Mouse (Mus musculus) small intestine, adult 2 months (tissue): ENCODE data around the gene Unc13b. TPM values are rescaled to one million over a fixed set of nuclear protein-coding genes. Genes with fewer than 3 reads are reported as not detected.

Experiments used
- H3K27ac ChIP-seq: fragments of 200-500 bp; 2 replicates; pipeline ENCODE4 v1.5.1; 2012; ENCODE audit warnings: low read depth, low read length, control low read depth, inconsistent platforms; ENCODE audit not compliant: insufficient read depth
- H3K27me3 ChIP-seq: fragments of 200-500 bp; 2 replicates; pipeline ENCODE4 v1.6.1; 2012; ENCODE audit warnings: mild to moderate bottlenecking, moderate library complexity, low read length, inconsistent platforms; ENCODE audit not compliant: control insufficient read depth, insufficient read depth
- H3K36me3 ChIP-seq: fragments of 200-500 bp; 2 replicates; pipeline ENCODE4 v1.6.1; 2012; ENCODE audit warnings: mild to moderate bottlenecking, low read length, control low read depth, inconsistent platforms; ENCODE audit not compliant: control insufficient read depth, insufficient read depth
- H3K4me1 ChIP-seq: fragments of 200-500 bp; 2 replicates; pipeline ENCODE4 v1.6.1; 2012; ENCODE audit warnings: low read length, inconsistent platforms, mixed read lengths; ENCODE audit not compliant: control insufficient read depth, insufficient read depth, insufficient read length
- H3K4me3 ChIP-seq: fragments of 200-500 bp; 2 replicates; pipeline ENCODE4 v1.5.1; 2012; ENCODE audit warnings: low read depth, mild to moderate bottlenecking, control low read depth, inconsistent platforms, low read length, moderate library complexity
- CTCF ChIP-seq: fragments of 200-500 bp; IDR thresholded peaks from 2 replicates; pipeline ENCODE4 v1.5.1; 2012; ENCODE audit warnings: low read depth, mild to moderate bottlenecking, control low read depth, inconsistent platforms, low read length, moderate library complexity, mixed read lengths; ENCODE audit not compliant: insufficient replicate concordance, insufficient read length; ENCODE audit errors: extremely low read depth
- POLR2A ChIP-seq: fragments of 200-500 bp; IDR thresholded peaks from 2 replicates; pipeline ENCODE4 v1.6.1; 2012; ENCODE audit warnings: low read depth, mild to moderate bottlenecking, control low read depth, inconsistent platforms, low read length, moderate library complexity
- WGBS: fragments of 180-500 bp; shearing (Covaris S2); methylation state at CpG from one replicate; pipeline ENCODE4 v1.1.7; 2018; 5-methylcytosine and 5-hydroxymethylcytosine counted together
- polyA plus RNA-seq: library from polyadenylated mRNA; depleted of rRNA; stranded (reverse); fragments of >200 nt; gene quantifications from 2 replicates; pipeline ENCODE4 v1.2.3, GENCODE M21; 2012

Gene Unc13b
- polyA plus RNA-seq, 1 experiment = 7.0 TPM

GRCm38 (mm10) chr4:43262821-43263220 is 204.1 kb downstream of the Unc13b start:
- H3K4me3 ChIP-seq = no peak overlapping the region
- no peak for TF ChIP-seq CTCF
- no peak for TF ChIP-seq POLR2A
- peaks cover 2% of the 10 kb centered on the region for H3K36me3 ChIP-seq
- no peak overlapping the region for H3K27ac ChIP-seq
- H3K4me1 ChIP-seq = peaks cover 4% of the 10 kb centered on the region; the same call in 1 of the 2 replicates
- H3K27me3 ChIP-seq = no peaks in the 10 kb centered on the region
- WGBS = 88% methylated on average over 6 of the region's 6 CpGs

GRCm38 (mm10) chr4:43266146-43266545 is 207.4 kb downstream of the Unc13b start:
- Histone ChIP-seq H3K27me3 (no peaks in the 10 kb centered on the region), H3K27ac (no peak overlapping the region), H3K4me1 (peaks cover 4% of the 10 kb centered on the region; the same call in 1 of the 2 replicates), H3K36me3 (no peaks in the 10 kb centered on the region), H3K4me3 (no peak overlapping the region)
- 39% methylated on average over 2 of the region's 2 CpGs for WGBS
- TF ChIP-seq CTCF = no peak
- no peak for TF ChIP-seq POLR2A

- TF ChIP-seq POLR2A (no peak), CTCF (peak; percentile 50; the same call in 1 of the 2 replicates)
- WGBS = 4% methylated on average over 19 of the region's 19 CpGs
- Histone ChIP-seq H3K36me3 (no peaks in the 10 kb centered on the region), H3K27me3 (no peaks in the 10 kb centered on the region), H3K27ac (no peak within 1 kb of the TSS), H3K4me3 (peak within 1 kb of the TSS; percentile 12), H3K4me1 (peaks cover 4% of the 10 kb centered on the region; the same call in 1 of the 2 replicates)
Observed at GRCm38 (mm10) chr4:43266623-43267322, 208.0 kb downstream of the Unc13b start, which contains the start of gene Atp8b5. Atp8b5 (plus strand) TSS chr4:43267159.

- 24% methylated on average over 2 of the region's 2 CpGs for WGBS
- H3K4me3 ChIP-seq = no peak overlapping the region
- no peak overlapping the region for H3K27ac ChIP-seq
Observed at GRCm38 (mm10) chr4:43267323-43267658, 208.5 kb downstream of the Unc13b start.

GRCm38 (mm10) chr4:43285476-43285875 is 226.7 kb downstream of the Unc13b start:
- no peak overlapping the region for H3K27ac ChIP-seq
- no peak overlapping the region for H3K4me3 ChIP-seq
- H3K4me1 ChIP-seq = no peaks in the 10 kb centered on the region
- WGBS = 92% methylated on average over 5 of the region's 5 CpGs
- TF ChIP-seq POLR2A = no peak
- TF ChIP-seq CTCF = no peak
- no peaks in the 10 kb centered on the region for H3K36me3 ChIP-seq
- no peaks in the 10 kb centered on the region for H3K27me3 ChIP-seq

More at GRCm38 (mm10) chr4:43267323-43267658, 208.5 kb downstream of the Unc13b start:
- H3K4me1 ChIP-seq = peaks cover 4% of the 10 kb centered on the region; the same call in 1 of the 2 replicates
- no peaks in the 10 kb centered on the region for H3K36me3 ChIP-seq
- TF ChIP-seq POLR2A (no peak), CTCF (no peak)
- H3K27me3 ChIP-seq = no peaks in the 10 kb centered on the region

GRCm38 (mm10) chr4:43287305-43287704 is 228.6 kb downstream of the Unc13b start:
- no peak for TF ChIP-seq POLR2A
- TF ChIP-seq CTCF = no peak
- WGBS = 64% methylated on average over 3 of the region's 3 CpGs
- no peaks in the 10 kb centered on the region for H3K27me3 ChIP-seq
- H3K4me3 ChIP-seq = no peak overlapping the region
- H3K36me3 ChIP-seq = no peaks in the 10 kb centered on the region
- H3K4me1 ChIP-seq = no peaks in the 10 kb centered on the region
- no peak overlapping the region for H3K27ac ChIP-seq

- H3K4me1 ChIP-seq = no peaks in the 10 kb centered on the region
- H3K27me3 ChIP-seq = no peaks in the 10 kb centered on the region
- no peak overlapping the region for H3K4me3 ChIP-seq
- WGBS = 22% methylated on average over 6 of the region's 6 CpGs
- no peak overlapping the region for H3K27ac ChIP-seq
- TF ChIP-seq POLR2A (no peak), CTCF (peak; percentile 20; the same call in 1 of the 2 replicates)
- no peaks in the 10 kb centered on the region for H3K36me3 ChIP-seq
Observed at GRCm38 (mm10) chr4:43294001-43294400, 235.2 kb downstream of the Unc13b start.
